Mouse (Mus musculus) kidney, postnatal 36 days (tissue): ENCODE measurements at regions not wholly inside any gene's neighbourhood (a gene's known extent, or its start where the extent isn't known, plus 50 kb on each side); places are given as distances from the start of the nearest gene placed in this dataset.
A peak's percentile ranks its signal among the peaks of the same experiment; 100 is the strongest.

Source experiments
- DNase-seq, 2 experiments: peaks; one replicate each; pipeline ENCODE4 v3.0.0; 2021 to 2022; ENCODE audit warnings: mixed read lengths in 2 of 2

DNA sequence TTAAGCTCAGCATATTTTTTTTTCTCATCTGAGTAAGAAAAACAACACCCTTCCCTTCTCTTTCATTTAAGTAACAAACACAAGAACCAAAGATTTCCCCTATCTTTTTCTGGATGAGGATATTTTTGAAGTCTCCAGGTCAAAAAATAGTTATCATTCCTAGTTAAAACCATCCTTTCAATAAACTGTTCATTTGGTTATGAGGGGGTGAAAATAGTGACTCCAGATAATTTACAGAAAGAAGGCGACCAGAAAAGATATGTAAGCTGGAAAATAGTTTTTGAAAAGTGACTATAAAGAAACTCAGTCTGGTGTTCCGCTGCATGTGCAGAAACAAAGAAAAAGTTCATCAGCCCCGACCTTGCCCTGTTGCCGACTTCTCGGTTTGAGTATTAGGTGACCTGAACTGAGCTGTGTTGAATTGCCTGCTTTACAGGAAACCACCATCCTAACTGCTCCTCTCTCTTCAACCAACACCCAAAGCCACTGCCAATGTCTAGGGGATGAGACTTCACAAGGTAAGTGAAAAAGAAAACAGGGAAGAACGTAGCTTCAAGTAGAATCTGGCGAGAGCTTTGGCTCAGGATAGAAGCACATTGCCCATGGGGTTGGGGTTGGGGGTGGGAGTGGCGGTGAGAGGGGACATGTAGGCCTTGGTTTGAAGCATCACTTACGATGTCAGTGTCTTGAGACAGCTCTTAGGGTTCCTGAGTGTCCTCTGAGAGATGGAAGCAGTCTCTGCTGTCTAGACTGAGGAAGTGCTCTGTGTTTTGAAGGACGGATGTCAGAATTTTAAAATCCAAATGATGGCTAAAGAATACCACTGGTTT lies 104.6 kb downstream of the Ube2e3 start:
- DNase-seq, result no peak

DNA sequence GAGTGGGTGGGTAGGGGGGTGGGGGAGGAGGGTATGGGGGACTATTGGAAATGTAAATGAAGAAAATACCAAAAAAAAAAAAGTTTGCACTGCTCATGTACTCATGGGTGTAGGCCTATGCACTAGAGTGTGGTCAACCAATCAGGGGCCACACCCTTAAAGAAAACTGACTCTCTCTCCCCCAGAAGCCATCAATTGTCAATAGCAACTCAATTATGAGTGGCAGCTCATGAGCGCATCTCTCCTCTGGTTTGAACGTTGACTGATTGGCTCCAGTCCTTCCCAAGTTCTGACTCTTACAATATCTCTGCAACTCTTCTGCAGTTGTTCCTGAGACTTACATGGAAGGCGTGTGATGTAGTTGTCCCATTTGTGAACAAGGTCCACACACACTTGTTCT lies 105.9 kb downstream of the Ube2e3 start:
- DNase-seq, result no peak

DNA sequence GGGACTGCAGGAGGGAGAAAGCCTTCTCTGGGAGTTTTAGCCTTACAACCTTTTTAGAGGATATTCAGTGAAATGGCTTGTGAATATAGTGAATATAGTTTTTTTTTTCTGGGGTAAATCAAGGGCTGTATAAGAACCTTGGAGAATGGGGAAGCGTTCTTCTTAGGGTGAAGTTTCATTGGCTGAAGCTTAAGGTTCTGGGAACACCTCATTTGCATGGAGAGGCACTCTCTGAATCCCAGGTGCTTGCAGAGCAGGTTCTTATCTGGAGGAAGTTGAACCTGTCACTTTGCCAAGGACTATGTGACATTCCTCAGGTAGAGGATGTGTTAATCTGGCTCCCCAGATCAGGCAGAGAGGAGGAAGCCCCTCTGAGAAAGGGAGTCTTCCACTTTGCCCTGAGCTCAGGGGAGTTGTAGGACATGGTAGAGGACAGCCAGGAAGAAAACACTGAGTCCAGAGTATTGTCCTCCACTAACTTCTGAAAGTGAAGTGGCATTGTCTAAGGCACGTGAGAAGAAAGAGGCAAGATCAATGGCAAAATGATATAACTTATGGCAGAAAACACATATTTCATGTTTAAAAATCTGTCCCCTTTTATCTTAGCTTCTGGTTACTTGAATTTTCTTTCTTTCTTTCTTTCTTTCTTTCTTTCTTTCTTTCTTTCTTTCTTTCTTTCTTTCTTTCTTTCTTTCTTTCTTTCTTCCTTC lies 106.9 kb downstream of the Ube2e3 start:
- no peak for DNase-seq

DNA sequence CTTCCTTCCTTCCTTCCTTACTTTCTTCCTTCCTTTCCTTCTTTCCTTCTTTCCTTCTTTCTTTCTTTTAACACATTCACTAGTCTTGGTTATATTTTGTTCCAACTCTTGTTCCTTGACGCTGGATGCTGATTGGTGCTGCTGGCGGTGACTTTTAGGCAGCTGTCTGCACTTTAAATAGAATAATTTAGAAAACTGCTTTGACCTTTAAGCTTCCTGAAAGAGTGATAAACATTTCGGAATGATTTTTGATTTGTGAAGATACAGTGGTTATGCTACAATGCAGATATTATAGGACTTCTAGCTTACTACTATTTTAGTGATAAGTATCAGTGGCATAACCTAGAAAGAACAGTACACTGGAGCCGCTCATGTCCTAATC lies 107.5 kb downstream of the Ube2e3 start:
- no peak for DNase-seq

DNA sequence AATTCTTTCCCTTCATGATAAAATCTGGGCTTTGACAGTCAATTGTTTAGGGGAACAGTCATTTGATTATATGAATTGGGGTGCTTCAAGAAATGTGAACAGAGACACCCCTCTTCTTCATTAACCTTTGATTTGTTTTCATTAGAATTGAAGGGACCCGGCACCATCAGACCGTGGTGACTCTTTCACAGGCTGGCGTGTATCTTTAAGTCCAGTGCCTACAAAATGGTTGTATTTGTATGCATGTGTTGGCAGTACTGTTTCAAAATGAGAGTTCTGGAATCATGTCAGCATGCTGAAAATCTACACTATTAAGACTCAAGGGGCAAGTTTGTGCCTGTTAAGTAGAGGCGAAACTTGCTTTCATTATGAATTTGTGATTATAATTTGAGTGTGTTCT lies 108.2 kb downstream of the Ube2e3 start:
- DNase-seq, result no peak

DNA sequence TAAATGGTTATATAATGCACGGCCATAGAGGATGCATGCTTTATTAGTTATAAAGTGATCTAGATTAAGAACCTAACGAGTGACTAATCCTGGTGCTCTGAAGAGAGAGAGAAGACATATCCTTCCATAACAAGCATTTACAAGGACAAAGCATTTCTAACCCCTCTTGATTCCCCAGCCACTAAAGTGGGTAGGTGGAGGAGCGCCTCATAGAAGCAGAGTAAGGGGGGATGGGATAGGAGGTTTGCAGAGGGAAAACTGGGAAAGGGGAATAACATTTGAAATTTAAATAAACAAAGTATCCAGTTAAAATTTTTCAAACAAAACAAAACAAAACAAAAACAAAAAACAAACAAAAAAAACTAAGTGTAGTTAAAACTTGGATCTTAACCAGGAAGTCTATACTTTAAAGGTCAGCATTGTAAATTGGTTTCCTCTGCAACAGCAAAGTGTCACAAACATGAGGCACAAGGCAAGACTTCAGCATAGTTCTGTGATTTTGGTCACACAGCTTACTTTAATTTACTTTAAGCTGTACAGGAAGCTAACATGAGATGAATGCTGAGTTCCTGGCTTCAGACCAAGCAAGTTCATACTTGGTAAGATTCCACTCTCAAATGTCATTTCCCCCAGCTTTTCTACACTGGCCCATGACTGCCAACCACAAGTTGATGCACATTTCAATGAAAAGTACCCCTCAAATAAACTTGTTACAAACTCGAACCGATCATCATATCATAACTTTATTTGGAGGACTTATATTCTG lies 109.9 kb downstream of the Ube2e3 start:
- peak; percentile 2 to 3 for DNase-seq

DNA sequence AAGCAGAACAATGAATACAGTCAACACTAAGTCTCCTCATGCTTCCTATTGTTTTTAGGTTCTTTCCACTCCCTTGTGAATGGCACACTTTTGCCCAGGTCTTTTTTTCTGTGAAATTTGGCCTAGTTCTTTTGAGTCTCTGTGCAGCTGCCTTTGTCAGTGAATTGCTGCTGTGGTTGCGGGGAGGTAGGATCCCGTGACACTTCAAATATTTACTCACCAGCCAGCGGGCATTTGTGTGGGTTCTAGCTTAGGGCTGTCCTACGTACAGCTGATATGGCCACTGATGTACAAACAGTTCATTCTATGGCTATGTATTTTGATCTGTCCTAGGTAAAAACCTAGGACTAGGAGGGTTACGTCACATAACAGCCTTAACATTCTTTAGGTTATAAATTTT lies 112.1 kb downstream of the Ube2e3 start:
- no peak for DNase-seq

DNA sequence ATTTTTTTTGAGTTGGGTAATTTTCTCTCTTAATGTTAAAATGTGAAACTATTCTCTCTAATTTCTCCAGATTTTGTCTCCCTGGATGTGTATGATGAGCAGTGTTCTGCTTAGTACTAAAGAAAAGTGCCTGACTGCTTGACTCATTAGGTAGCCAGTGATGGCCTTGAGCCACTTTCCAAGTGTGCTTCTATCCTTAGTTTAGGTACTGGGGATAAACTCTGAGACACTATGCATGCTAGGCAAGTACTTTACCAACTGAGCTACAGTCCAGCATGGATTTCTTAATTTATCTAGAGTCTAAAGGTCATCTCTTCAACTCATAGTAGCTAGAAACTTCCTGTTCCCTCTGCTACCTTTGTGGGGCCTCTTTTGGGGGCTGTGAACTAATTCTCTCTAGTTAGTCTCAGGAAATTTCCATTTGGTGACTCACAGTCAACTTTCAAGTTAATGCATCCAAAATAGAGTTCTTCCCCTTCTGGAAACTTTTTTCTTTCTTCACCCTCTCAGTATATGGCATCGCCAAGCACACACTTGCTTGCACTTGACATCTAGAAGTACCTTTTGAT lies 112.8 kb downstream of the Ube2e3 start:
- DNase-seq, result no peak

DNA sequence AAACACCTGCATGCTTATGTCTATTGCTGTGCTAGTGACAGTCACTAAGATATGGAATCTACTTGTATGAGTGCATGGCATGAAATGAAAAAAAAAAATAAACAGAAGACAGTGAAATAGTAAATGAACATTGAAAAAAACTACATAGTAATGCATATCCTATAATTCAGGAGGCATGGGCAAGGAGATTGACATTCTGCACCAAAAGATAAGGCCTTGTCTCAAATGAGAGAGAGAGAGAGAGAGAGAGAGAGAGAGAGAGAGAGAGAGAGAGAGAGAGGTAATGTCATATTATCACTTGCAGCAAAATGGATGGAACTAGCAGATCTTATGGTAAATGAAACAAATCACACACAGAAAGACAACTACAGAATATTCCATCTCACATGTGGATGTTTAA lies 115.4 kb downstream of the Ube2e3 start:
- DNase-seq, result no peak

DNA sequence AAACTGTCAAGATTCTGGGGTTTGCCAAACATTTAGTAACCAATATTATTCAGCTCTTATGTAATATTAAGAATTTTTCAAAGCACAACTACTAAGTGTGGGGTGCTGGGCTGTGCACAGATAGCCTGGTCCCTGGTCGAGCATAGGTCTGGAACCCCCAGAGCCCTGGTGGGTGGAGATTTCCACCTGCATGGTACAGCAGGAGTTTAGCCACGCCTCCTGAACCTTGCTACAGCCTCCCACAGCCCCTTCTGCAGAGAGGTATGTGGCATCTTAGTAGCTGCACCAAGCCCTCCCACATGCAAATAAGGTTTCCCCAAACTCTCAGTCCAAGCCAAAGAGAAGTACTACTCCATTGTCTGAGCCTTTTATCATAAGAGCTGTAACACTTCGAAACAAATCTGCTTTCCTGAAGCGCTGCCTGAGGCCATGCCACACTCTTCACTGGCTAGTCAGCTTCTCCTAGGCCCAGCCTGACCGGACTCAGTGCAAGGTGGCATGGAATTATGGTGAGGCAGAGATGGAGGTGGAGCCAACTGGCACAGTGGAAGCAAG lies 116.1 kb downstream of the Ube2e3 start:
- peak in 1 of 2 experiments; percentile 2 for DNase-seq

DNA sequence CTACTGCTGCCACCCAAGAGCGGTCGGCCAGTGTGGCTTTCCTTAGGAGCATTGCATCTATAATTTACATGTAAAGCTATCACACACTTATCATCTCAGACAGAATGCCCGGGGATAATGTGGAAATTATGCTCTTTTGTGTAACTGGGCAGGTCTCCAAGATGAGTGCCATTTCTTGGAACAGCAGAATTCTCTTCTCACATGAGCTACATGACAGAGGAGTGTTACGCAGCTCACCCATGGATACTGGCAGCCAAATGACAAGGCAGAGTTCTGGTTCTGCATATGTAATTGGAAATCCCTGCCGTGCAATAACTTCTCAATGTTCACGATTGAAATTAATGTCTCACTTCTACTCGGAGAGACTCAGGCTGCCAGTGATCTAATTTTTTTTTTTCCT lies 119.1 kb downstream of the Ube2e3 start:
- no peak for DNase-seq

DNA sequence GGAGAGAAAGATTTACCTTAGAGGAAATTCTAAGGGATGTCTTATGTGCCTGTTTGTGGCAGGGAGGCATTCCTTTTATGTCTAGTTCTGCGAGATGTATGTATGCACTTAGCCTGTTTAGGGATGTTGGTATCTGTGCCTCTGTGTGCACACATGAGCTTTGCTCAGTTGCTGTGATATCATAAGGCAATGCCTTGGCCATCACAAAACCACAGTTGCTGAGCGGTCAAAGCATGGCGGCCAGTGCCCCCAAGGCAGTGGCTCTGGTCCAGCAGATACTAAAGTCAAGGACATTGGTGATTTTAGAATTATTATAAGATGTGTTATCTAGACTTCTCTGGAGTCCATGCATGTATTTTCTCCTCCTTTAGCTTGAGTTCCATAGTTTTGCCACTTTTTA lies 119.5 kb downstream of the Ube2e3 start:
- DNase-seq, result no peak

DNA sequence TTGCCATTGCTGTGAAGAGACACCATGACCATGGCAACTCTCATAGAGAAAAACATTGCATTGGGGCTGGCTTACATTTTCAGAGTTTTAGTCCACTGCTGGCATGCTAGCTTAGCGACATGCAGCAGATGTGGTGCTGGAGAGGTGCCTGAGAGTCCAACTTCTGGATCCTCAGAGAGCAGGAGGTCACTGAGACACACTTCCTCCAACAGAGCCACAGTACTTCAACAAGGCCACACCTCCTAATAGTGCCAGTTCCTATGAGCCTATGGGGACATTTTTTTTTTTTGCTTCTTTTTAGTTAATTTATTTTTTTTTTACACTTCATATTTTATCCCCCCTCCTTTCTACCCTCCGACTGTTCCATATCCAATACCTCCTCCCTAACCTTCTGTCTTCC lies 120.3 kb downstream of the Ube2e3 start:
- no peak for DNase-seq

DNA sequence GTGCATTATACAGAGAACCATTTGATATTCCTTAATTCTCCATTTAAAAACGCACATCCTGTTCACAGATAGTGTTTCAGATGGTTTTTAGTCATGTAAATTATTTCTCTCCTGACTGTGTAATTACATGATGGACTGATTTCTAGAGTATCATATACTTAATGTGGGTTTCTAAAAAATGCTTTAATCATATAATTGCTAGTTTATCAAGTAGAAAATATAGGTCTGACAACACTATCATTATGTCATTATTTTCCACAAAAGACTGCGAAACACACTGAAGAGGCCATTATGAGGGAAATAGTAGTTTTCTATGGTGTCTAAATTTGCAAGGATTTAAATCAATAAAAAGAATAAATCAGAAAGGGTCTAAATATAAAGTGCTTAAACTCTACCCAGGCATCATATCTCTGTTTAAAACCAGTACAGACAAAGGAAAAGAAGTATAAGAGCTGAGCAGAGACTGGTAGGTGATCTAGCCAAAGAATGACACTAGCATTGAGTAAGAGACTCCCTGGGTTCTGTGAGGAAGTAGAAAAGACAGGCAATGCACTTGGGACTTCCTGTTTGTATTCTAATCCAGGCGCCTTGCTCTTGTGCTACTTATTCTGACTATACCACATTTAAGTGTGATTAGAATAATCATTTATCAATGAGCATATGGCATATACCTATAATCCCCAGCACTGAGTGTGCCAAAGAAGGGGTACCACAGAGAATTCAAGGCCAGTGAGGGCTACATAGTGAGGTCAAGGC lies 127.1 kb downstream of the Ube2e3 start:
- DNase-seq, result no peak

DNA sequence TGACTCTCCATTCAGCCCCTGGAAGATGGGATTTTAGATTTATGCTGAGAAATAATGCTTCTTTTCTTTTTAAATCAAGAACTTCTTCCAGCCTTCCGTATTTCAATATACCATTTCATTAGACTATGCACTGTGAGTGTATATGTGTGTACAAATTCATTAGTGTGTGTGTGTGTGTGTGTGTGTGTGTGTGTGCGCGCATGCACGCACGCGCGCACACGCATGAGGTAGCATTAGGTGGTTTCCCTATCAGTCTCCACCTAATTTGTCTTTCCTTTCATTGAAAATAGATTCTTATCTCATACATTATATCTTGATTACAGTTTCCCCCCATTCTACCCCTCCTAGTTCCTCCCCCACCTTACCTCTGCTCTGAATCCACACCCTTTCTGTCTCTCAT lies 130.7 kb downstream of the Ube2e3 start:
- no peak for DNase-seq

DNA sequence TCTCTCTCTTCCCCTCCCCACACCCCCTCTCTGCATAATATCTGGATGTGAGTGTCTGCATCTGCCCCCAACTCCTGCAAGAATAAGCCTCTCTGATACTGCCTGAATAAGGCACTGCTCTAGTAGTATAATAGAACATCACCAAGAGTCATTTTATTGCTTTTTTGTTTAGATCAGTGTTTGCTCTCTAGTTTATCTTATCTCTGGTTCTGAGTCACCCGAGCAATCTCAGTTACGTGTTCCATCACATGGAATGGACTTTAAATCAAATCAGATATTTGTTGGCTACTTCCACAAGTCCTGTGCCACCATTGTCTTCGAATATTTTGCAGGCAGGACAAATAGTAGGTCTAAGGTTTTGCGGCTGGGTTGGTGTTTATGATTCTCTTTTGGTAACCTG lies 131.5 kb downstream of the Ube2e3 start:
- no peak for DNase-seq

DNA sequence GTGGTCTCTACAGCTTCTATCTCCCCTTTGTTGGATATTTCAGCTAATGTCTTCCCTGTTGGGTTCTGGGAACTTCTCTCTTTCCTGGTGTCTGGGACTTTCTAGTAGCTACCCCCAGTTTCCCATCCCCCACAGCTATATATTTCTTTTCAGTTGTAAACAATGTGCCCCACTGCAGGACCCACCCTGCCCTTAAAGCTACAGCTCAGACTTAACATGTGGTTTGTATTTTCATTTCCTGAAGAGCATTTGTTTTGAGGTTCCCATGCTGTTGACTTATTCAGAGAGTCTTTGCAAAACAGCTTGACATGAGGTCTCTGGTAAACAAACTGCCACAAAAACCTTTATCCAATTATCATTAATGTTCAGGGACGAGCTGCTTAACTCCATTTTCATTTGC lies 136.9 kb downstream of the Ube2e3 start:
- DNase-seq, result no peak

DNA sequence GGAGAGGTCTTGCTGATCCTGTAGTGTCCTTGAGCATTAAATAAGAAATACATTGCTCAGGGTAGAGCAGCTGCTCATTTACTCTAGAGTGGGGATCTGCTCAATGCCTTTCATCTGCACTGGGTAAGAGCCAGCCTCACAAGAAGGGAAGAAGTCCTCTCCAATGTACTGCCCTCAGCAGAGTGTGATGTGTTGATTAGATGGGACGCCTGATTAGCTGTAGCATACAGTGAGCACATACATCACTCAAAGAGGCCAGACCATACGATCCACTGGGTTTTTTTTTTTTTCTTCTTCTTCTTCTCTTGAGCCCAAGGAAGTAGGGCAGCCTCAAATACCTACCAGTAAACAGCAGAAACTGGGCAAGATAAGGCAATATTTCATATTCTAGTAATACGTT lies 140.7 kb downstream of the Ube2e3 start:
- no peak for DNase-seq

DNA sequence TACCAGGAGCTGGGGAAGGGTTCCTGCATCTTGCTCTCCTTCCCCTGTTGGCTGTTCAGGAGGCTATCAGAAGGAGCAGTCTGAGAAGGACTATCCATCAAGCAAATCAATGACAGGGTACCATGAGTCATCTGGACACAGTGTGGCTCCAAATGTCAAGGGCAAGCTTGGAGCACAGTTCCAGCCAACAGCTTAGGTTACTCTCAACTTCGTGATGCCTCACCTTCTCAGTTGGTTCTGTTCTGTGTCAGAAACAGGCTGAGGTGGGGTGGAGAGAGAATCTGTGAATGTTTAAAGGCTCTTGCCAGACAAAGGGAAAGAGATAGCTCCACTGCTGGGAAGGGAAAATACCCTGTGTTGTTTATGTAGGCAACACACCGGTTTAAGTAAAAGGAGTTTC lies 141.9 kb downstream of the Ube2e3 start:
- no peak for DNase-seq

DNA sequence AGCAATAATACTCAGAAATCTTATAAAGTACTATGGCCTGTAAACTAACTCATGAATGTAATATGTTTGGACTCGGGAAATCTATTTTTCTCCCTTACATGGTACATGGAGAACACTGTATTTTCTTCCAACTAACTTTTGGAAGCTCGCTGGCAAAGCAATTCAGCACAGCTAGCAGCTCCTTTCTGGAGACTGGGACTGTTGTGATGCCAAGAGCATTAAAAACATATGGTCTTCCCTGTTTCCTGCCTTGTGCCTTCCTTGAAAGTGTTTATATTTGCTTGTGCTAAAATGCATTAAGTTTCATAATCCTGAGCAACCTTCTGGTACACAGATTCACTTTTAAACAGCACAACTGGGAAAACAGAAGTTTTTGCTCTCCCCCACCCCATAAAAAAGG lies 142.3 kb downstream of the Ube2e3 start:
- DNase-seq, result no peak

DNA sequence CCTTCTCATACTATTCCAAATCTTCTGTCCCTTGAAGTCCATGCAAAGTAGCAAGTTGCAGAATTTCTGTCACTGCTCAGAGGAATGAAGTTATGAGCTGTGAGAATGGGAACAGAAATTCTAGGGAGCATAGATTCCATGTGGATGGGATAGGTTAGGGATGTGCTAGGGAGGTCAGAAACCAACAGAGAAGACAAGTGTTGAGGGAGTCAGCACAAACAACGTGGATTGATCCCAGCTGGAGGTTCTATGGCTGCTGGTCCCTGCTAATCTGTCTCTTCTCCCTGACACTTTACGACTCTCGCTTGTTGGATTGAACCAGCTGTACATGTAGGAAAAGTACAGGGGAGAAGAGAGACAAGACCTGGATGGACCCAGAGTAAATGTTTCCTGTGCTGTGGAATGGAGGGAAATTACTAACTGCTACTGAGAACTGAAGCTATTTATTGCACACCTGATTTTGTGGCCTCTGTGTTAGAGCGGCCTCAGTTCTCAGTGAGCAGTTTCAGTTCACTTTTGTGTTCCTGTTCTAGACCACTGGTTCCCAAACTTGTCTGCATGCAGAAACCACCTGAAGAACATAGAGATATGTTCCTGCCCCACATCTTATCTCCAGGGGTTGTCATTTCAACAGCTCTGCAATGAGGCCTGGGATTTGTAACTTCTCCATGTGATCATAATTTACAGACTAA lies 151.0 kb downstream of the Ube2e3 start:
- no peak for DNase-seq

DNA sequence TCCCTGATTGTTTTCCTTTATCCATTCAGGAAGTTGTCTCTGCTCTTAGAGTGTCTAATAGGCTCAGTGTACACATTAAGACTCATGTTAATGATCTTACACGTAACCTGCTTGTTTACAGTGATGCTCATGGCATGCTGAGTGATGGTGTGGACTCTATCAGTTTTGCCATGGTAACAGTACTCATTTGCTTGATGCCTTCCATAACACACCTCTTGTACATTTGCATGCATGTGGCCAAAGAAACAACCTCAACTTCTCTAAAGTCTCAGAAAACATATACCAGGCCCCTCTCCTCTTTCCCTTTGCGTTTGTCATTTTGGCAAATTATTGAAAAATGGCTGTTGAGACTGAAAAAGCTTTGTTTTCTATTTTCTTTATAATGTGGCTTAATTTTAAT lies 155.0 kb downstream of the Ube2e3 start:
- DNase-seq, result no peak
